Mouse (Mus musculus): ENCODE results near the gene Gen1. TPM values are rescaled to one million over a fixed set of nuclear protein-coding genes. Genes with fewer than 3 reads are reported as not detected.

The Gen1 gene
- 1 to 10 TPM; 3.1 to 3.7 TPM for total RNA-seq (2021)
- long read RNA-seq, partial matches to known transcripts = 1 of 2 reads
- long read RNA-seq, other reads (novel, unspliced or antisense) = 1 of 2 reads

DNA sequence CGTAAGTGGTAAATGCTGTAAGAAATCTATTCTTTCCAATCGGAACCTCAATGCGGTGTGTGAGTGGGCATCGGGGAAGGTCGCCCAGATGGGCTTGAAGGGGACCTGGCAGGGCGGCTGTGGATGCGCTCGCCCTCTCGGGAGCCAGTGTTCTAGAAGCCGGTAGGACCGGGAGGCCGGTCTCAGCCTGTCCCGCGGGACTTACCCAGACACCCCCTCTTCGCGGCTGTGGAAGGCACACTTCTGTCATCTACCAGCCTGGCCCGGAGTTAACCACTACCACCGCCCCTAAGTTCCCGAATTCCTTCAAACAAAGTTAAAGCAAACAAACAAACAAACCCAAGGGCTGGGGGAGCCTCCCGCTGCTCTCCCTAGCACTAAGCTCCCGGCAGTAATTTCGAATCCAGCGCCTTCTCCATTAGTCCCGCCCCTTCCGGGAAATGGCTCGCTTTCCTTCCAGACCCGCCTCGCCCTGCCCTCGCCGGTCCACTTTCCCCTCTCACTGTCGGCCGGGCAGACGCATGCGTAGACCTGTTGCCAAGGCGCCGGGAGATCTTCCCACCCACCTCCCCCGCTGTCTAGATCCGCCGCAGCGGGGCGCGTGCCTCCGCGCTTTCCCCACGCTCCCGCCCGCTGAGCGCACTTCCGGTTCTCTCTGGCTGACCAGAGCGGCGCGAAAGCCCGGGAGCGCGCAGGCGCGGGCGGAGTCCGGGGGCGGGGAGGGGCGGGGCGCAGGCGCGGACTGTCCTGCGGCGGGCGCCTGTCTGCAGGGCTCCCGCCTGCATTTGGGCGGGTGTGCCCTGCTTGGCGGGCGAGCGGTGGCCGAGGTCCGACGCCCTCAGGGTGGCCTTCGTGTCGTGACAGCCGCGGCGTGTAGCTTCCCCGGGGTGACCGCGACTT, at the start of gene Gen1, which contains the start of gene Smc6:
Gene Gen1, minus strand, starts transcription at position 420 of the 900 bp plus-strand sequence.
Gene Smc6, plus strand, starts transcription at position 505 of the 900 bp plus-strand sequence.
- DNase-seq (ENCODE audit: low spot score in 2 of 2) = peak; percentile 94 to 95

GRCm38 (mm10) chr12:11313840-11314239, 48.2 kb upstream of the Gen1 start:
- no peak for DNase-seq (ENCODE audit: low spot score in 2 of 2)

DNA sequence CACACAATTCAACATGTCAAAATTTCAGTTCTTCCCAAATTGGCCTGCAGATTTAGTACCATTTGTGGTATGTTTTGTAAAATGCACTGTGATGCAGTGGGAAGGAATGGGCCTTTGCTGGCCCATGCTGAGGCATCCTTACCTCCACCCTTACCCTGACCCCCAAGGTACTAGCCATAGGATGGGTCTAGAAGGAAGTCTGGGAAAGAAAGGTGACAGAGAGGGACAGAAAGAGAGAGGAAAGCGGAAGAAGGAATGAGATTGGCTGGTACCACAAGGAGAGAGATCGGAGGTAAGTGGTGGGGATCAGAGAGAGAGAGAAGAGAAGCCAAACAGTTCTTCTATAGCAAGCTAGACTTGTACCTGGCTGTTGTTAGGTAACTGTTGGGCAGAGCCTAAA, 45.5 kb upstream of the Gen1 start:
- no peak for DNase-seq (ENCODE audit: low spot score in 2 of 2)

GRCm38 (mm10) chr12:11306753-11307645, 41.4 kb upstream of the Gen1 start:
- DNase-seq (ENCODE audit: low spot score in 2 of 2) = no peak

DNA sequence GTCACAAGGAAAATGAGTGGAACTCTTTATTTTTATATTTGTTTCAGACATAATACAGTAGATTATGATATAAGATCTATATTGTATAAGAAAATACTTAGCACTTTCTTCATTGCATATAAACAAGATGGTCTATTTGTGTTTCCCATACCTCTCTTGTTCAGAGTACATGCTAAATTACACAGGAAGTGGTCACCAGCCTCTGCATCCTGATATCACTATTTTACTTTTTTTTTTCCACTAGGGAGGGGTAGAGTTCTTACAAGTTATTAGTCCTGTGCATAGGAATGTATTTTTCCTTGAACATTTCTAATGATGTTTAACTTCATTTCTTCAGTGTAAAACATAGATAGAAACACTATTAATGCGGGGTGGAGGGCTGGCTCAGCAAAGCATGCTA, 35.3 kb upstream of the Gen1 start:
- DNase-seq (ENCODE audit: low spot score in 2 of 2) = no peak

DNA sequence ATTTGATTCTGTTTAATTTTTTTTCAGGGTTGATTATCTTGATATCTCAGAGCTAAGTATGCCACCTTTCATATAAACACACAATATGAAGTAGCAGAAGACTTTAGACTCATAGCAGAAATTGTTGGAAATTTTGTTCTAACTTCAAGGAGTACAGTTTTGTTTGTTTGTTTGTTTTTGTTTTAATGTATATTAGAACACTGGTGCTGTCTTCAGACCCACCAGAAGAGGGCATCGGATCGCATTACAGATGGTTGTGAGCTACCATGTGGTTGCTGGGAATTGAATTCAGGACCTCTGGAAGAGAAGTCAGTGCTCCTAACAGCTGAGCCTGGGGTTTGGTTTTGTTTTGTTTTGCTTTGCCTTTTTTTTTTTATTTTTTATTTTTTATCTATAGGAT, 20.8 kb upstream of the Gen1 start:
- no peak for DNase-seq (ENCODE audit: low spot score in 2 of 2)

GRCm38 (mm10) chr12:11281584-11281983, 16.0 kb upstream of the Gen1 start:
- DNase-seq (ENCODE audit: low spot score in 2 of 2) = no peak

DNA sequence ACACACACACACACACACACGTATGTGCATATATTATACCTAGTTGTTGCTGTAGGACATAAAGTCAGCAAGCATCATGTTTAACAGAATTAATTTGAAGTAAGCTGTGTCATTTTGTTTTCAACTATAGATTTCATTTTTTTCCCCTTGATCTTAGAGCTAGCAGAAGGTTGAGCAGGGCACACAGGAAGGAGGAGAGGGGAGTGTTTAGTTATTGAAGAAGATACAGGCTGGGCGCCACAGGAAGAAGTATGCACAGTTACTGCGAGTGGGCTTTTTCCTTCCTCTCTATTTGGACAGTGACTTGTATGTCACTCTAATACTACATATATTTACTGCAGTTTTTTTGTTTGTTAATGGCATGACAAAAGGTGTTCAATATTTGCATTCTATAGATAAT, 14.3 kb upstream of the Gen1 start:
- no peak for DNase-seq (ENCODE audit: low spot score in 2 of 2)

- DNase-seq (ENCODE audit: low spot score in 2 of 2) = no peak
Observed at GRCm38 (mm10) chr12:11277207-11277606, 11.6 kb upstream of the Gen1 start.

DNA sequence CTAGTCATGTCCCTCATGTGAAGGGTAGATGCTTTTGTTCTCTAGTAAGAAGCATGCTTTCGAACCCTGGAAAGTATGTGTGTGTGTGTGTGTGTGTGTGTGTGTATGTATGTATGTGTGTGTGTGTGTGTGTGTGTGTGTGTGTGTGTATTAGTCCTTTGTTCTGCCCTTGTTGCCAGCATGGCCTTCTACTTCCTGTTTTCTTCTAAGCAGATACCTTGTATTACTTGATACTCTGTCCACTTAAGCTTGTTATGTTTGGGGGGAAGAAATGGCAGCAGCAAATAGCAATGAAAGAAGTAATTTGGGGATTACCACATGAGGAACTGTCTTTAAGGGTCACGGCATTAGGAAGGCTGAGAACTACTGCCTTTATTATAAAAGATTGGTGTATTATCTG, 11.0 kb upstream of the Gen1 start:
- no peak for DNase-seq (ENCODE audit: low spot score in 2 of 2)

- DNase-seq (ENCODE audit: low spot score in 2 of 2) = no peak
Observed at GRCm38 (mm10) chr12:11273185-11273584, 7.6 kb upstream of the Gen1 start.

DNA sequence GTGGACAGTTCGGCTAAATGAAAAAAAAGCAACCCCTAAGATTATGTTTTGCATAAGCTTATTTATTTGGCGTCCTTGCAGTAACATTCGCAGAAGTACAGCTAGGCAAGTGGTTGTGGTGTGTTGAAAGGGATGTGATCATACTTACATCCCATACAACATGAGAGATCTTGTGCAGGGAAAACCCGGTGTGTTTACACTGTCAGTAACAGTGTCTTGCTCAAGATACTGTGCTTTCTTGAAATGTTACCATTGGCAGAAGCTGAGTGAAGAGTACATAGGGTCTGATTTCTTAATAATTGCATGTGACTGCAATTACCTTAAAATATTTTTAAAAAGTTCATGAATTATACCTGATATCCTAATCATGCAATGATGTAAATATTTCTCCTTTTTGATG, 7.0 kb upstream of the Gen1 start:
- no peak for DNase-seq (ENCODE audit: low spot score in 2 of 2)

GRCm38 (mm10) chr12:11267030-11267429, 1.4 kb upstream of the Gen1 start:
- DNase-seq (ENCODE audit: low spot score in 2 of 2) = no peak

- DNase-seq (ENCODE audit: low spot score in 2 of 2) = no peak
Observed at GRCm38 (mm10) chr12:11266282-11266985, 833 bp upstream of the Gen1 start.

DNA sequence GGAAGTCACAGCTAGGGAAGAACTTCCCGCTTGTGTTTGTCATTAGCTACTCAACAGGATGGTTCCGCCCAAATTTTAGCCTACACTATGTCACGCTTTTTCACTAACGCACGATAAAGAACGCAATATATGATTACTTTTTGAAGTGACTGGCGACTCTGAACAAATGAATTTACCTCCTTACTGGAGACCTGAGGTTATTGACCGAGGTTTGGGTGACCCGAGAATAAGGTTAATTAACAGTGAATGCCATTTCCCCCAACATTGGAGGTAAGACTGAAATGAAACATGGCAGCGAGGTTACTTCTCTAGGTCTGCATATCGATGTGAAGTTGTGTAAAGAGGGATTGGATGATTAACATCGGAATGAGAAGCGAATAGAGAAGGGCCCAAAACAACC, 706 bp downstream of the Gen1 start:
- no peak for DNase-seq (ENCODE audit: low spot score in 2 of 2)

DNA sequence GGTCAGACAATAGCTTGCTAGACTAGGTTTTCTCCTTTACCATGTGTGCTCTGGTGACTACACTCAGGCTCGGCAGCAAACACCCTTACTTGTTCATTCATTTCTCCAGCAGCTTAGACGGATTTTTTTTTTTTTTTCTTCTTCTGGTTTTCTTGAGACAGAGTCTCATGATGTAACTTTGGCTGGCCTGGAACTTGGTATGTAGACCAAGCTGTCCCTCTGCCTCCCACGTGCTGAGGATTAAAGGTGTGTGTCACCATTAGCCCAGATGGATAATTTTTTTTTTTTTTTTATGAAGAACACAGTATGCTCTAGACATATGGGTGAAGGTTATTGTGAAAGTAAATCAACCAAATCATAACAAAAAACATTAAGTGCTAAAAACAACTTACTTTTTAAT, 15.3 kb downstream of the Gen1 start:
- no peak for DNase-seq (ENCODE audit: low spot score in 2 of 2)

GRCm38 (mm10) chr12:11247460-11247859, 18.1 kb downstream of the Gen1 start:
- no peak for DNase-seq (ENCODE audit: low spot score in 2 of 2)

DNA sequence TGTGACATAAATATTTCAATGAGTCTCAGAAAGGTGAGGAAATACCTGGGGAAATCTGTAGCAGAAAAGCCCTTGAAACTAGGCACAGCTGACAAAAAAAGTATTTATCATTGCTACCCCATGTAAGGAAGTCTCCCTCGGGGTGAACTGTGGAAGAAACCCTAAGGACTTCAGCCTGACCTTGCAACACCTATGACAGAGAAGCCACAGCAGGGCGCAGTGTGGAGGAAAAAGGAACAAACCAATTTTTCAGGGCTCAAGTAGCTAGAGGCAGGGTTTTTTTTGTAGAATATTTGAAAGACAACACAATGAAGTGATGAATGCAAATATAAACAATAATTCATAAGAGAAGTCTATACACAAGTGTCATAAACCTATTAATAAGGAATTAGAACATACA, 29.6 kb downstream of the Gen1 start:
- no peak for DNase-seq (ENCODE audit: low spot score in 2 of 2)

GRCm38 (mm10) chr12:11230267-11230666, 35.3 kb downstream of the Gen1 start:
- no peak for DNase-seq (ENCODE audit: low spot score in 2 of 2)

DNA sequence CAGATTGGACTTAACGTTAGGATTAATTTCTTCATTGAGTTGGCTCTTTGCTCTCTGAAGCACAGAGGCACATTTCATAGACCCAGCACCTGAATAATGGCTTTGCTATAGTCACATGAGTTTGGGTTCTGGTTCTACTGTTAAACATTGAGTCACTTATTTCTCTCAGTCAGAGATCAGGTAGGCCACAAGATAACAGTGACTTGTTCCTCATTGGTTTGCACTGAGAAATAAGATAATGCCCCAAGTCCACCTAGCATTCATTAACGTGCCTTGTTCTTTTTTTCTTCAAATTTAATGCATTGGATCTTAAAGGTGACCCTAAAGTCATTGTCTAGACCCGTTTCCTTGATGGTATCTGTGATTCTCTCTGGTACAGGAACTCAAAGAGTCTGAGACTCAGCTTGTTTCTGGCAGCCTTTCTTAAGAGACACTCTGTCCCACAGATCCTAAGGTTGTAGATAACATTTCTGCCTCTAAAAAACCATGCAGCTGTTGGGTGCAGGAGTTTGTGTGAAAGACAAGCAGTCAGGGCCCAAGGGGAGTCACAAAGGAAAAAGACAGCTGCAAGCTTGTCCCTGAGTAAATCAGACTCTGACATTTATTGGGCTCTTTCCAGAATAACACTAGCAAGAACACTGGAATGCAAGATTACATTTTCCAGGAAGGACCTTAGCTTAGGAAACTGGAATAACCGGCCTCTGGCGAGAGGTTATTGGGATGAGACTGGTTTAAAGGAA, 38.9 kb downstream of the Gen1 start:
- no peak for DNase-seq (ENCODE audit: low spot score in 2 of 2)

DNA sequence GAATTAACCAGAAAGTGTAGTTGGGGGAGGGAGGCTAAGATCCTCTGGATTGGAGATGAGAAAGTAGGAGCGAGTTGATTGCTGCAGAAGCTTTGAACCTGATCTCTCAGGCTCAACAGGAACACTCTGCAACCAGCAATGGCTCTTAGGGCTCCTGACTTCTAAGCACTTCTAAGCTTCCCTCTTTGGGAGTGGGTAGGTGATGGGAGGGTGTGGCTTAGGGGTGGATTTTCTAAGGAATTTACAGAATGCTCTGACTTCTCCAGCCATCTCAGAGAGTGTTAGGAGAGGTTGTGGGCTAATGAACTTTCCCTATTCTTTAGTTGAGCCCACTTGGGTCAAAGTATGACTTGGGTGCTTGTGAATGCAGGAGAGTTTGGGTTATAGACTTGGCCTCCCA, 39.5 kb downstream of the Gen1 start:
- DNase-seq (ENCODE audit: low spot score in 2 of 2) = no peak

Measured in layer of hippocampus, postnatal 10 days (tissue).